Mouse (Mus musculus) midbrain, embryonic 11.5 days (tissue): Measurements from ENCODE around the gene Syt2. TPM values are rescaled to one million over a fixed set of nuclear protein-coding genes. Genes with fewer than 3 reads are reported as not detected.
A peak's percentile ranks its signal among the peaks of the same experiment; 100 is the strongest.

Experiments used
- ATAC-seq: fragments of 200-750 bp; cut with Nextera tagmentation; 2 replicates; pipeline ENCODE4 v1.8.0; 2017; ENCODE audit warnings: moderate TSS enrichment, moderate library complexity; ENCODE audit not compliant: low FRiP score
- DNase-seq: peaks from one replicate; pipeline ENCODE4 v3.0.0; 2015; ENCODE audit warnings: low spot score; ENCODE audit errors: missing footprints
- H3K27ac ChIP-seq: fragments of 300-500 bp; sonication (generic); 2 replicates; pipeline ENCODE4 v1.5.1; 2014; ENCODE audit warnings: low read depth, low read length
- H3K27me3 ChIP-seq: fragments of 300-500 bp; sonication (generic); 2 replicates; pipeline ENCODE4 v1.6.1; 2014; ENCODE audit warnings: mild to moderate bottlenecking, low read length, moderate library complexity, mixed read lengths; ENCODE audit not compliant: control insufficient read depth, insufficient read depth
- H3K36me3 ChIP-seq: fragments of 300-500 bp; sonication (generic); 2 replicates; pipeline ENCODE4 v1.6.1; 2014; ENCODE audit warnings: mild to moderate bottlenecking, low read length, moderate library complexity, mixed read lengths; ENCODE audit not compliant: control insufficient read depth, insufficient read depth
- H3K4me1 ChIP-seq: fragments of 300-500 bp; sonication (generic); 2 replicates; pipeline ENCODE4 v1.6.1; 2014; ENCODE audit warnings: low read length; ENCODE audit not compliant: control insufficient read depth, insufficient read depth
- H3K4me2 ChIP-seq: fragments of 300-500 bp; sonication (generic); 2 replicates; pipeline ENCODE4 v1.6.1; 2014; ENCODE audit warnings: mild to moderate bottlenecking, moderate library complexity
- H3K4me3 ChIP-seq: fragments of 300-500 bp; sonication (generic); 2 replicates; pipeline ENCODE4 v1.5.1; 2014; ENCODE audit warnings: low read depth, low read length
- H3K9ac ChIP-seq: fragments of 300-500 bp; sonication (generic); 2 replicates; pipeline ENCODE4 v1.6.1; 2014; ENCODE audit warnings: low read length
- H3K9me3 ChIP-seq: fragments of 300-500 bp; sonication (generic); 2 replicates; pipeline ENCODE4 v1.6.1; 2016; ENCODE audit warnings: low read length; ENCODE audit not compliant: control insufficient read depth
- WGBS: fragments of 180-500 bp; shearing (Covaris S2); extraction: QIAGEN DNeasy Blood & Tissue Kit; methylation state at CpG from one replicate; pipeline ENCODE4 v1.1.7; 2014; 5-methylcytosine and 5-hydroxymethylcytosine counted together
- polyA plus RNA-seq: library from polyadenylated mRNA; unstranded; fragments of >200 nt; fragmentation: Nextera tagmentation; extraction: Ambion mirVana; gene quantifications from 2 replicates; pipeline ENCODE4 v1.2.1, GENCODE M21; 2014

Gene Syt2
- polyA plus RNA-seq, 1 experiment from 2014 or later = 1.6 TPM

- DNase-seq = no peak
- Histone ChIP-seq H3K9me3 (no peaks in the 10 kb centered on the region), H3K36me3 (no peaks in the 10 kb centered on the region), H3K4me3 (no peak overlapping the region), H3K4me1 (no peaks in the 10 kb centered on the region), H3K27me3 (no peaks in the 10 kb centered on the region), H3K27ac (peak overlapping the region; percentile 12; the same call in 1 of the 2 replicates), H3K9ac (no peak overlapping the region), H3K4me2 (no peak overlapping the region)
- WGBS = 51% methylated on average over 7 of the region's 7 CpGs
- ATAC-seq = no peak
Observed at GRCm38 (mm10) chr1:134788096-134788495, 141.6 kb downstream of the Syt2 start.

DNA sequence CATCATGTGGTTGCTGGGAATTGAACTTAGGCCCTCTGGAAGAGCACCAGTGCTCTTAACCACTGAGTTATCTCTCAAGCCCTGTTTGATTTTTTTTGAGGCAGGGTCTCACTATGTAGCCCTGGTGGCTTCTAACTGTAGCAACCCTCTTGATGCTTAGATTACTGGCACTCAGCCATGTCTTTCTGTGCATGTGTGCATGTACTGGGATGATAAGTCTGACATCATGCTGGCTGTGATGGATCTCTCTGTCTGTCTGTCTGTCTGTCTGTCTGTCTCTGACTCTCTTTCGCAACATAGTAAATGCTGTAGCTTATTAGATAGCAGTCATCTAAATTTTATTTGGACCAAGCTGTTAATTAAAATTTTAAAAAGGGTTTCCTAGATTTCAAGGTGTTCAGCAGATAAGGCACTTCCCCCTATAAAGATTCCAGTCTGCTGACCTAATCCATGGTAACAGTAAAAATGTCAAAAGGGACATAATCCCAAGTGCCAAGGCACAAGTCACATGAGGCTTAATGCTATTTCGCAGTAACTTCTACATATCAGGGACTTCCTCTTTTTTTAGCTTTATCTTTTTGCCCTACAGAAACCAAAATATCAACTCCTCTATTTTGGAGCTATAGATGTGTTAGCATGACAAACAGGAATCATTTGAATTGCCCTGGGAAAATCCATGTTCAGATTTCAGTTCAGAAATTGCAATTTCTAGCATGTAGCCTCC, 144.4 kb downstream of the Syt2 start:
- H3K4me3 ChIP-seq = no peak overlapping the region

DNA sequence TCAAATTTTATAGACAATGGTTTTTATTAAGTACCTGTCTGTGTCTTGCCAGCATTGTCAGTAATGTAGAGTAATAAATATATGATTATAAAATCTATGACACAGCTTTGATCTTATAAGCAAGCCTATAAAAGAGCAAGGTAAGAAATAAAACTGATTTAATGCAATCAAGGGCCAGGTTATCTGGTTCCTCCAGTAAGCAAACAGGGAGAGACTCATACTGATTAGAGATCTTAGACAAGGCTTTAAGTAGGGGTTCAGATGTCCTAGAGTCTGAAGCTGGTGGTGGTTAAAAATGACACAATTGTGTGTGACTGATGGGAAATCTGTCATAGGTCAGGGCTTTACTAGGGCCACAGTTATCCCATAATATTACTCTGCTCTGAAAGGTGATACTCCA, 145.0 kb downstream of the Syt2 start:
- DNase-seq = no peak
- Histone ChIP-seq H3K27ac (no peak overlapping the region), H3K36me3 (no peaks in the 10 kb centered on the region), H3K4me2 (no peak overlapping the region), H3K4me1 (no peaks in the 10 kb centered on the region), H3K9me3 (no peaks in the 10 kb centered on the region), H3K9ac (no peak overlapping the region), H3K27me3 (no peaks in the 10 kb centered on the region), H3K4me3 (no peak overlapping the region)
- no peak for ATAC-seq

More for the DNA sequence above, 144.4 kb downstream of the Syt2 start:
- Histone ChIP-seq H3K27me3 (no peaks in the 10 kb centered on the region), H3K27ac (no peak overlapping the region), H3K36me3 (no peaks in the 10 kb centered on the region), H3K4me2 (no peak overlapping the region), H3K4me1 (no peaks in the 10 kb centered on the region), H3K9me3 (no peaks in the 10 kb centered on the region), H3K9ac (no peak overlapping the region)
- ATAC-seq = no peak
- WGBS = 95% methylated on average over 2 of the region's 2 CpGs
- no peak for DNase-seq

GRCm38 (mm10) chr1:134796076-134796475, 149.6 kb downstream of the Syt2 start:
- ATAC-seq (no peak), DNase-seq (no peak)
- Histone ChIP-seq H3K27me3 (no peaks in the 10 kb centered on the region), H3K27ac (no peak overlapping the region), H3K4me1 (no peaks in the 10 kb centered on the region), H3K9ac (no peak overlapping the region), H3K4me3 (no peak overlapping the region), H3K36me3 (no peaks in the 10 kb centered on the region), H3K4me2 (no peak overlapping the region), H3K9me3 (no peaks in the 10 kb centered on the region)
- 88% methylated on average over 1 of the region's 1 CpGs for WGBS

- Histone ChIP-seq H3K9me3 (no peaks in the 10 kb centered on the region), H3K27ac (no peak overlapping the region), H3K9ac (no peak overlapping the region), H3K27me3 (no peaks in the 10 kb centered on the region), H3K4me3 (no peak overlapping the region), H3K36me3 (no peaks in the 10 kb centered on the region), H3K4me1 (no peaks in the 10 kb centered on the region), H3K4me2 (no peak overlapping the region)
- DNase-seq (no peak), ATAC-seq (no peak)
- WGBS = 79% methylated on average over 3 of the region's 3 CpGs
Observed at GRCm38 (mm10) chr1:134796536-134796935, 150.1 kb downstream of the Syt2 start.

GRCm38 (mm10) chr1:134801758-134802157, 155.3 kb downstream of the Syt2 start:
- Histone ChIP-seq H3K27ac (no peak overlapping the region), H3K4me2 (no peak overlapping the region), H3K9me3 (no peaks in the 10 kb centered on the region), H3K36me3 (no peaks in the 10 kb centered on the region), H3K9ac (no peak overlapping the region), H3K27me3 (no peaks in the 10 kb centered on the region), H3K4me1 (peaks cover 15% of the 10 kb centered on the region), H3K4me3 (no peak overlapping the region)
- no peak for ATAC-seq
- no peak for DNase-seq
- WGBS = 91% methylated on average over 7 of the region's 7 CpGs

GRCm38 (mm10) chr1:134803286-134804117, 157.0 kb downstream of the Syt2 start:
- Histone ChIP-seq H3K9me3 (no peaks in the 10 kb centered on the region), H3K4me2 (no peak overlapping the region), H3K27me3 (no peaks in the 10 kb centered on the region), H3K27ac (no peak overlapping the region), H3K4me1 (peaks cover 15% of the 10 kb centered on the region), H3K4me3 (no peak overlapping the region), H3K36me3 (no peaks in the 10 kb centered on the region), H3K9ac (no peak overlapping the region; the same call in 1 of the 2 replicates)
- ATAC-seq = no peak
- no peak for DNase-seq
- 66% methylated on average over 16 of the region's 16 CpGs for WGBS

- DNase-seq = no peak
- H3K4me1 ChIP-seq = peaks cover 15% of the 10 kb centered on the region
- no peak overlapping the region for H3K9ac ChIP-seq
- no peaks in the 10 kb centered on the region for H3K36me3 ChIP-seq
- H3K27ac ChIP-seq = 0 out of 2 replicates have a peak overlapping the region, but pooled peaks have one; percentile 14
- H3K27me3 ChIP-seq = no peaks in the 10 kb centered on the region
- no peak for ATAC-seq
- H3K4me2 ChIP-seq = no peak overlapping the region
- WGBS = 42% methylated on average over 5 of the region's 5 CpGs
- H3K9me3 ChIP-seq = no peaks in the 10 kb centered on the region
- no peak overlapping the region for H3K4me3 ChIP-seq
Observed at GRCm38 (mm10) chr1:134804373-134804772, 157.9 kb downstream of the Syt2 start.

DNA sequence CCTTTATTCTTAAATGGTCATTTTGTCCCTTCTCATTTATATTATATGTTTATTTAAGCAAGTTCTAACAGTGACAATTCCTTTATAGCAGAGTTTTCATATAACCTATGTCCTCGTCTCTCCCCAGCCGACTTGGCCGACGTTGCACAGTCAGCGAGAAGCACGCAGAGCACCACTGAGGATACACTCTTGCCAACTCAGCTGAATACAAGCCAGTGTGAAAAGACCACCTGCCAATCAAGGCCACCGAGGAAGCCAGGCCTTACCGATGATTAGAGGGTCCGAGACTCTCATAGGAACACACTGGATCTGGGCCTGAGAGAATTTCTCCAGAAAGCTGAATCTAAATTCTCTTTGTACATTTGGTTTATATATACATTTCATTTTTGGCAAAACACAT, 159.0 kb downstream of the Syt2 start:
- Histone ChIP-seq H3K27ac (no peak overlapping the region), H3K27me3 (no peaks in the 10 kb centered on the region), H3K9ac (no peak overlapping the region), H3K4me3 (no peak overlapping the region), H3K36me3 (no peaks in the 10 kb centered on the region), H3K9me3 (no peaks in the 10 kb centered on the region), H3K4me2 (no peak overlapping the region), H3K4me1 (peaks cover 15% of the 10 kb centered on the region)
- 84% methylated on average over 9 of the region's 9 CpGs for WGBS
- DNase-seq (no peak), ATAC-seq (no peak)
